Mouse (Mus musculus) forebrain, embryonic 13.5 days (tissue): Measurements from ENCODE around the gene Mycl. TPM values are rescaled to one million over a fixed set of nuclear protein-coding genes. Genes with fewer than 3 reads are reported as not detected.
"Not testable (repeated sequence)": the region's sequence is repeated elsewhere in the genome, so short reads cannot be mapped to it uniquely, and the experiment has no call there.

Experiments
- ATAC-seq: fragments of 200-750 bp; cut with Nextera tagmentation; 2 replicates; pipeline ENCODE4 v1.8.0; 2017
- H3K27ac ChIP-seq: fragments of 300-500 bp; sonication (generic); 2 replicates; pipeline ENCODE4 v1.5.1; 2015; ENCODE audit warnings: inconsistent platforms, mild to moderate bottlenecking, moderate library complexity
- H3K27me3 ChIP-seq: fragments of 300-500 bp; sonication (generic); 2 replicates; pipeline ENCODE4 v1.6.1; 2015; ENCODE audit warnings: mild to moderate bottlenecking, inconsistent platforms
- H3K36me3 ChIP-seq: fragments of 300-500 bp; sonication (generic); 2 replicates; pipeline ENCODE4 v1.6.1; 2015; ENCODE audit warnings: mild to moderate bottlenecking, inconsistent platforms; ENCODE audit not compliant: poor library complexity, severe bottlenecking
- H3K4me1 ChIP-seq: fragments of 300-500 bp; sonication (generic); 2 replicates; pipeline ENCODE4 v1.6.1; 2015; ENCODE audit warnings: inconsistent platforms
- H3K4me2 ChIP-seq: fragments of 300-500 bp; sonication (generic); 2 replicates; pipeline ENCODE4 v1.6.1; 2015; ENCODE audit warnings: inconsistent platforms, mild to moderate bottlenecking, moderate library complexity
- H3K4me3 ChIP-seq: fragments of 300-500 bp; sonication (generic); 2 replicates; pipeline ENCODE4 v1.5.1; 2015; ENCODE audit warnings: mild to moderate bottlenecking, inconsistent platforms
- H3K9ac ChIP-seq: fragments of 300-500 bp; sonication (generic); 2 replicates; pipeline ENCODE4 v1.6.1; 2015; ENCODE audit warnings: mild to moderate bottlenecking, inconsistent platforms
- H3K9me3 ChIP-seq: fragments of 300-500 bp; sonication (generic); replicated peaks from 2 replicates; pipeline ENCODE4 v1.6.1; 2016; ENCODE audit warnings: inconsistent platforms
- WGBS: fragments of 180-500 bp; shearing (Covaris S2); methylation state at CpG from one replicate; pipeline ENCODE4 v1.1.7; 2015; 5-methylcytosine and 5-hydroxymethylcytosine counted together
- polyA plus RNA-seq: library from polyadenylated mRNA; unstranded; fragments of >200 nt; fragmentation: Nextera tagmentation; extraction: Ambion mirVana; gene quantifications from 2 replicates; pipeline ENCODE4 v1.2.1, GENCODE M21; 2015

Gene Mycl
- polyA plus RNA-seq, 1 experiment from 2014 or later, result 63.3 TPM

- peak overlapping the region; percentile 48; the same call in 1 of the 2 replicates for H3K4me2 ChIP-seq
- no peak overlapping the region for H3K27ac ChIP-seq
- no peaks in the 10 kb centered on the region for H3K9me3 ChIP-seq
- no peak for ATAC-seq
- H3K9ac ChIP-seq, result no peak overlapping the region
- peaks cover 13% of the 10 kb centered on the region for H3K27me3 ChIP-seq
- H3K4me1 ChIP-seq, result peaks cover 9% of the 10 kb centered on the region
- H3K36me3 ChIP-seq, result no peaks in the 10 kb centered on the region
- 69% methylated on average over 3 of the region's 3 CpGs for WGBS
- H3K4me3 ChIP-seq, result no peak overlapping the region
Observed at GRCm38 (mm10) chr4:122982537-122982936, 12.9 kb upstream of the Mycl start.

- Histone ChIP-seq H3K27ac (no peak overlapping the region), H3K4me1 (peaks cover 9% of the 10 kb centered on the region), H3K9ac (peak overlapping the region; percentile 45; the same call in 1 of the 2 replicates), H3K36me3 (no peaks in the 10 kb centered on the region), H3K4me2 (peak overlapping the region; percentile 48), H3K4me3 (no peak overlapping the region), H3K27me3 (peaks cover 13% of the 10 kb centered on the region), H3K9me3 (no peaks in the 10 kb centered on the region)
- WGBS, result 21% methylated on average over 17 of the region's 17 CpGs
- ATAC-seq, result no peak
Observed at GRCm38 (mm10) chr4:122983486-122984261, 11.8 kb upstream of the Mycl start.

DNA sequence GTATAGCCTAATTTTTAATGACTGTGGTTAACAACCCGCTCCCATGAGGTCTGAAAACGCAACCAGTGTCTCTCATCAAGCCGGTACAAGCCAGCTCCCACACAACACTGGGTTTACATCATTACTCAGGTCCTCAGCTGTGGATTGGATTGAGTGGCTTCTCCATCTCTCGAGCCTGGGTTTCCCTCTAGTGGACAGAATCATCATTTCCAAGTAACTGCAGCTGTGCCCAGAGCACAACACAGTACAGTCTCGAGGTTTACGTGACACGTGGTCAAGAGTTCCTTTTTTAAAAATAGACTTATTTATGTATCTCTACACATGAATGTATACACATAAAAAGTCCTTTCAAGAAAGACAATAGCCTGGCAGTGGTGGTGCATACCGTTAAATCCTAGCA, 10.3 kb upstream of the Mycl start:
- Histone ChIP-seq H3K36me3 (no peaks in the 10 kb centered on the region), H3K27me3 (peaks cover 13% of the 10 kb centered on the region), H3K9ac (no peak overlapping the region), H3K4me1 (peaks cover 9% of the 10 kb centered on the region), H3K27ac (no peak overlapping the region), H3K4me3 (no peak overlapping the region), H3K4me2 (no peak overlapping the region), H3K9me3 (no peaks in the 10 kb centered on the region)
- 41% methylated on average over 8 of the region's 8 CpGs for WGBS
- ATAC-seq, result peak; percentile 92

DNA sequence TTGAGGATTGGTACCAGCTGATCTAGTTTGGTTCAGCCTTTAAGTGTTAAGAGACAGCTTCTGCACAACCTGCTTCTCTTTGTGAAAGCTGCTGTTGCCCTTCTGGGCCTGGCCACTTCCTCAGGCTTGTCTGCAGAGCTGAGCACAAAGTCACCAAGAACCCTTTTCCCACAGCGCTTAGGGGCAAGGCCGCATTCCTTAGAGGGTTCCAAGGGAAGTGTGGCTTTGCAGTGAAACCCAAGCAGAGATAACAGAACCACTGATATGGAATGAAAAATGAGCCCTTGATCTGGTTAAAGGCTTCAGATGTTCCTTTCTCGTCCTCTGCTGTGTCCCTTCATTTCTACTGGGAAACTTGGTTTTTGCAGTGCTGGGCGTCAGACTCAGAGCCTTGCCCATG, 8.0 kb upstream of the Mycl start:
- no peaks in the 10 kb centered on the region for H3K9me3 ChIP-seq
- peaks cover 9% of the 10 kb centered on the region for H3K4me1 ChIP-seq
- no peak overlapping the region for H3K4me2 ChIP-seq
- 84% methylated on average over 4 of the region's 4 CpGs for WGBS
- H3K4me3 ChIP-seq, result no peak overlapping the region
- no peak overlapping the region for H3K9ac ChIP-seq
- no peak overlapping the region for H3K27ac ChIP-seq
- no peak for ATAC-seq
- no peaks in the 10 kb centered on the region for H3K36me3 ChIP-seq
- H3K27me3 ChIP-seq, result peaks cover 7% of the 10 kb centered on the region

GRCm38 (mm10) chr4:122988004-122988403, 7.4 kb upstream of the Mycl start:
- H3K27me3 ChIP-seq, H3K27ac ChIP-seq, H3K4me1 ChIP-seq, H3K4me3 ChIP-seq, ATAC-seq, H3K9ac ChIP-seq, H3K36me3 ChIP-seq, H3K4me2 ChIP-seq, H3K9me3 ChIP-seq: not testable (repeated sequence)
- 62% methylated on average over 3 of the region's 3 CpGs for WGBS

GRCm38 (mm10) chr4:122991177-122991576, 4.3 kb upstream of the Mycl start:
- Histone ChIP-seq H3K4me2 (no peak overlapping the region), H3K27ac (no peak overlapping the region), H3K27me3 (no peaks in the 10 kb centered on the region), H3K9me3 (no peaks in the 10 kb centered on the region), H3K9ac (no peak overlapping the region), H3K36me3 (no peaks in the 10 kb centered on the region), H3K4me3 (no peak overlapping the region), H3K4me1 (peaks cover 6% of the 10 kb centered on the region)
- WGBS, result 84% methylated on average over 1 of the region's 1 CpGs
- no peak for ATAC-seq

DNA sequence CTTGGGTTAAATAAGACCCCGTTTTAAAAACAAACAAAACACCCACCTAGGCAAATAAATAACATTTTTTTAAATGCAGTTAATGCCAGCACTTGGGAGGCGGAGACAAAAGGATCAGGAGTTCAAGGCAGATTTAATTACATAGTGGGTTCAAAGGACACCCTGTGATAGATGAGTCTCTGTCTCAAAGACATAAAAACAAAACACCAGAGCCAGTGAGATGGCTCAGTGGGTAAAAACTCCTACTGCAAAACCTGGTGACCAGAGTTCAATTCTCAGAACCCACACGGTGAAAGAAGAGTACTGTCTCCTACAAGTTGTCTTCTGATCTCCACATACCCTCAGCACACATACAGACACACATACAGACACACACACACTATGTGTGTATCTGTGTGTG, 3.2 kb upstream of the Mycl start:
- ATAC-seq, result no peak
- peaks cover 12% of the 10 kb centered on the region for H3K4me1 ChIP-seq
- no peaks in the 10 kb centered on the region for H3K9me3 ChIP-seq
- H3K27ac ChIP-seq, result no peak overlapping the region
- no peaks in the 10 kb centered on the region for H3K36me3 ChIP-seq
- no peaks in the 10 kb centered on the region for H3K27me3 ChIP-seq
- no peak overlapping the region for H3K4me3 ChIP-seq
- H3K4me2 ChIP-seq, result no peak overlapping the region
- WGBS, result 74% methylated on average over 3 of the region's 3 CpGs
- no peak overlapping the region for H3K9ac ChIP-seq

GRCm38 (mm10) chr4:122996221-122996617, 767 bp downstream of the Mycl start:
- peak overlapping the region; percentile 96 for H3K27ac ChIP-seq

GRCm38 (mm10) chr4:122996618-122997381, 1.3 kb downstream of the Mycl start:
- no peak; the same call in none of the 2 replicates for ATAC-seq
- Histone ChIP-seq H3K4me2 (peak overlapping the region; percentile 84), H3K4me3 (peak overlapping the region; percentile 94), H3K27ac (peak overlapping the region; percentile 96), H3K9ac (peak overlapping the region; percentile 98), H3K9me3 (no peaks in the 10 kb centered on the region), H3K36me3 (peaks cover 21% of the 10 kb centered on the region), H3K4me1 (peaks cover 56% of the 10 kb centered on the region), H3K27me3 (no peaks in the 10 kb centered on the region)
- WGBS, result under 1% methylated on average over 47 of the region's 47 CpGs

More at GRCm38 (mm10) chr4:122996221-122996617, 767 bp downstream of the Mycl start:
- H3K4me3 ChIP-seq, result peak overlapping the region; percentile 94
- ATAC-seq, result no peak; the same call in none of the 2 replicates
- H3K4me1 ChIP-seq, result peaks cover 50% of the 10 kb centered on the region
- no peaks in the 10 kb centered on the region for H3K9me3 ChIP-seq
- H3K36me3 ChIP-seq, result peaks cover 15% of the 10 kb centered on the region
- H3K4me2 ChIP-seq, result peak overlapping the region; percentile 84
- under 1% methylated on average over 30 of the region's 32 CpGs for WGBS
- H3K27me3 ChIP-seq, result no peaks in the 10 kb centered on the region
- H3K9ac ChIP-seq, result peak overlapping the region; percentile 98

GRCm38 (mm10) chr4:122998537-122999262, 3.2 kb downstream of the Mycl start:
- Histone ChIP-seq H3K4me1 (peaks cover 63% of the 10 kb centered on the region), H3K36me3 (peaks cover 36% of the 10 kb centered on the region), H3K9ac (peak overlapping the region; percentile 98), H3K27me3 (no peaks in the 10 kb centered on the region), H3K27ac (peak overlapping the region; percentile 96), H3K4me3 (peak overlapping the region; percentile 94), H3K4me2 (peak overlapping the region; percentile 84), H3K9me3 (no peaks in the 10 kb centered on the region)
- peak; percentile 79 for ATAC-seq
- 2% methylated on average over 12 of the region's 12 CpGs for WGBS

- Histone ChIP-seq H3K4me1 (peaks cover 63% of the 10 kb centered on the region), H3K27me3 (no peaks in the 10 kb centered on the region), H3K4me2 (peak overlapping the region; percentile 84), H3K36me3 (peaks cover 36% of the 10 kb centered on the region), H3K4me3 (peak overlapping the region; percentile 94), H3K9me3 (no peaks in the 10 kb centered on the region), H3K9ac (peak overlapping the region; percentile 67), H3K27ac (peak overlapping the region; percentile 93)
- ATAC-seq, result no peak; the same call in 1 of the 2 replicates
- 2% methylated on average over 4 of the region's 4 CpGs for WGBS
Observed at GRCm38 (mm10) chr4:122999263-122999691, 3.8 kb downstream of the Mycl start.
